Mouse (Mus musculus) naive thymus-derived CD4-positive, alpha-beta T cell, adult 2 months (primary cell): ENCODE measurements around the gene Epsti1.
"Not testable (repeated sequence)": the region's sequence is repeated elsewhere in the genome, so short reads cannot be mapped to it uniquely, and the experiment has no call there.

Experiments
- DNase-seq: peaks from one replicate; pipeline ENCODE4 v3.0.0-alpha.2; 2011; ENCODE audit warnings: low read depth

The Epsti1 gene

DNA sequence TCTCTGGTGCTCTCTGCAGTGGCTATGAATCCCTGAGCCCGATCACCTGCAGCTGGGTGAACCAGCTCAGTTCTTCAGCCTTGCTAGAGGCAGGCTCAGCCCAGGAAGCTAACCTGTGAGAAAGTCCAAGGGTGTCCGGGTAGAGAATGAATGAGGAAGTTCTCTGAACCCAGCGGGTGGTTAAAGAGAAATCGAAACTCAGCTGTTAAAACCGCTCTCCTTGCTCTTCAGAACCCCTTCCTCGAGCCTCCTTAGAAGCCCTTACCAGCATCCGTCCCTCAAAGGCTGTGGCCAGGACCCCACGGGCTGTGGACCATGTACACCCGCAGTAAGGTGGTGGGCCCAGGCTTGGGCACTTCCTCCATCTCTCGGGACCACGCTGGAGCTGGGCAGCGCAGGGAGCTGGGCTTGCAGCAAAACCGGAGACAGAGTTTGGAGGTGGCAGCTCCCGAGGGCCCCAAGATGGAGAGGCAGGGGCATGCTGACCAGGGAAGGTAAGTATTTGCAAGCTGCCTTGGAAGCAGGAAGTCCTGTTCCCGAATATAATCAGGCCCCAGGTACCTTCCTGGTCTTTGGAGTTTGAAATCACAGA lies at the start of gene Epsti1:
Gene Epsti1, plus strand, starts transcription at position 69 of the 592 bp plus-strand sequence.
- peak; percentile 72 for DNase-seq

DNA sequence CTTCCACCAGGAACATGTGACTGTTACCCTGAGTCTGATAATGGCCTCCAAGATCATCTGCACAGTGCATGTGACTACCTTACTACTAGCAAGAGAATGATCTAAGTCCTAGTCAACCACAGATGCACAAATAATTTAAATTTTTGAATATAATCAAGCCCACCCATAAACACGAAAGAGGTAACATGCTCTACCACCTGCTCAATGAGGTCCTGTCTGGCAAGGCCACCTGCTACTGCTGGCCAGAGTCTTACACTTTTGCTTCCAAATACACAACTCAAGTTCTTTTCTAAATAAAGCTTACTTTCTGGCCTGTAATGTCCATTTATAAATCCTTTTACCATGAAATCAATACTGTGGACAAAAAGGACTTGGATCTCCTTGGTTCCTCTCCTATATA lies 44.1 kb upstream of the Epsti1 start:
- no peak for DNase-seq

DNA sequence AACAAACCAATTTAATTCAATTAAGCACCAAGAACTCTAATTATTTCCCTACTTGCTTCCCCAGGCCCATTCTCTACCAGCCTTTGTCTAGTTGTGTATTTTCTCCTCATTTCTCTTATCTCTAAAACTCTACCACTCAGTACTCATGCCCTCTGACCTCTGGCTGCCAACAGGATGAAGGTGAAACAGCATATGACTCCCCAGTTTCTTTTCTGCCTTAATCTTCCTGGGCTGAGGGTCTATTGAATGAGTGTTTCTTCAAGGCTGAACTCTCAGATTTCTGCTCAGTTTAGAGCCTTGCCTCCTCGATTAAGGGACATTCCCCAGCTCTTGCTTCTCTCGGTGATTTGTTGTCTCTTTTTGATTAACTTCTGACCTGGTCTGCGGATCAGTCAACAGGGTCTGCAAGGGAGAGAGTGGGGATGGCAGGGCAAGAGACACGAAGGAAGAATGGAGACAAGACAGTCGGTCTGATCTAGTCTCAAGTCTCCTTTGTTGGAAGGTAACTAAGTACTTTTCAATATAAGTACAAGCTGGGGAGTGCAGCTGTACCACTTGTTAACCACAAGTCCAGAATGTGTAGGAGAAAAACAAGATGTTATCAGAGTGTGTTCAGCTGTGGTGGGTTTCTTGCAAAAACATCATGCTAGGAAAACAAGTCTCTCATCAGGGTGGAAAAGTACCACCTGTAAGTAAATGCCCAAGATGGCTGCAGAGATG lies 43.0 kb upstream of the Epsti1 start:
- DNase-seq = peak; percentile 40

- no peak for DNase-seq
Observed at GRCm38 (mm10) chr14:77864051-77864450, 40.0 kb upstream of the Epsti1 start.

DNA sequence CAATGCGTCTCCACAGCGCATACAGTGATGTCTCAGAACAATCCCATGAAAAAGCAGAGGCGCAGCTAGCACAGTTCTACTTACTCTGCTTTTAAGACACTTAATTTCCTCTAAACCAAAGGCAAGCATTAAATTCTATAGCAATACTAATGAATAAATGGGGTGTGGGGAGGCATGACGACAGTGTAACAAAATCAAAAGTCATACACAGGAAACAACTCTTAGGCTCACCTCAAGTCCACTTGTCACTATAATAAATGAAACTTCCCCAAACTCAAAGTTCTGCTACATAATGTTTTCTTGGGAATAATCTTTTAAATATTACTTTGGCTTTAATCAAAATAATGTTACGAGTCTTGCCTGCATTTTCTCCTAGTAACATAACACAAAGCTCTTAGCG lies 39.5 kb upstream of the Epsti1 start:
- no peak for DNase-seq

GRCm38 (mm10) chr14:77867601-77868000 lies 36.4 kb upstream of the Epsti1 start:
- DNase-seq = peak; percentile 42

DNA sequence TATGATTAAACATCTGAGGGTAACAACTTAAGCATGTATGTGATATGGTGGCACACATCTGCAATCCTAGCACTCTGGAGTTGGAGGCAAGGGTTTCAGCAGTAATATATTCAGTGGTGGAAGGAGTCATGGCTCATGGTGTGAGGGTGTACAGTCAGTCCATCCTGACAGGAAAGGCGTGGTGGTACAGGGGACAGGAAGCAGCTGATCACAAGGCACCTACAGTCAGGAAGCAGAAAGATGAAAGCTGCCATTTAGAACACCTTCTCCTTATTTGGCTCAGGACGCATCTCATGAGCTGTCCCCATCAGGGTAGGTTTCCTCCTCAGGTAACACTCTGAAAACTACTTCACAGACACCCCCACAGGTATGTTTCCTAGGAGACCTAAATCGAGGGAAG lies 33.1 kb upstream of the Epsti1 start:
- peak; percentile 65 for DNase-seq

DNA sequence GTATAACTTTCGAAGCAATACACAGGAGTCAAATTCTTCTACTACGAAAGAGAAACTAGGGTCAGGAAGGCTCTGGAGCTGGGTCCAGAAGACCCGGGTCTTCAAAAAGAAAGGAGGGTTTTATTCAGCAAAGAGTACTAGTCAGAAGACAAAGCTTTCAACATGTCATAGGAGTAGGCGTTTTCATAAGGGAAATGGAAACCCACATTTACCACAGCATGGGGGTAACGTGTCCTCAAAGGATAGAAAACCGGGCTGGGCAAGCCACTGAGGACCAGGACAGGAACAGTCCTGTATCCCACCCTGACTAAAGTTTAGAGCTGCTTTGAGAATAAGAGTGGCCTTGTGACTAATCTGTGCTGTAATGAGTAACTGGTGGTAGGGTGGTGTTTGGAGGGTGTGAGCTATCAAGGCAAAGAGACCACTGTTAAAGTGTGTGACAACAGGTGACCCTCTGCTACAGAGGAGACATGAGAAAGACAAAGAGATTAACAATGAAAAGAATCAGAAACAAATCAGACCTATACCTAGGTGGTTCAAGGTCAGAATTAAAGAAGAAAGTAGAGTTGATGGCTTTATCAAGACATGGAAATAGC lies 32.6 kb upstream of the Epsti1 start:
- DNase-seq = peak; percentile 71

DNA sequence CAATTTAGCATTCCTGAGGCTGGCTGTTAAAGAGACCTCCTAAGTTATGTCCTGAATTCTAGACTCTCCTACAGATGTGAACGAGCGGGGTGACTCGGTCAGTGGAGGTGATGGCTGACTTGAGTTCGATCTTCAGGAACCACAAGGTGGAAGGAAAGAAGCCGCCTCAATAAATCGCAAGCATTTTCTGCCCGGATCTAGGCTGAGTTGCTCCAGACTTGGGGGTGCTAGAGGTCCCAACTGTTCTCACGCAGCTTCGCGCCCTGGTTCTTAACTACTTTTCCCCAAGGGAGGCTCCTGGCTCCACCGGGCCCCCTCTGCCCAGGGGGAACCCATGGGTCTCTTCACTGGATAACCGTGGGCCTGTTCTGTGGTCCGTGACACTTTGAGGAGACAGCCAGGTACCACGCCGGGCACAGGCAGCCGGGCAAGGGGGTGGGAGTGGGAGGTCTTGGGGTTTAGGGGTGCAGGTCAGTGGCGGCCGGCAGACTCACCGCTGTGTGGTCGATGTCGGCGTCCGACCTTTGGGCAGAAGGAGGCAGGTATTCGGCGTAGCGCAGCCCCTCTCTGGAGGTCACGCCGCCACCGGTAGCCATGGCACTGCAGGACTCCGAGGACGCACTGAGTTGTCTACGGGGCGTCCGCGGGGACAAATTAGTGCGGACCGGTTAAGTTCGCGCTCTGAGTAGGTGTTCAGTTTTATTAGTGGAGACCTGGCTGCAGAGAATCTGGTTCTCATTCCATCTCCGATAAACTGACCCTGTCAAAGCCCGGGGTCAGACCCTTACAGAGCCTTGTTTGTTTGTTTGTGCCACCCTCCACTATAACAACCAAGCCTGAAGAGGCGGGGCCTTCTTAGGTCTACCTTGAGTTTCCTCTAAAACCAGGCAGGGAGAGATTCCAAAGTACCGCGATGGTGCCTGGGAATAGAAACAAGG lies 29.5 kb upstream of the Epsti1 start, which contains the start of gene Dnajc15:
Gene Dnajc15, minus strand, starts transcription at position 822 of the 938 bp plus-strand sequence.
- peak; percentile 91 for DNase-seq

DNA sequence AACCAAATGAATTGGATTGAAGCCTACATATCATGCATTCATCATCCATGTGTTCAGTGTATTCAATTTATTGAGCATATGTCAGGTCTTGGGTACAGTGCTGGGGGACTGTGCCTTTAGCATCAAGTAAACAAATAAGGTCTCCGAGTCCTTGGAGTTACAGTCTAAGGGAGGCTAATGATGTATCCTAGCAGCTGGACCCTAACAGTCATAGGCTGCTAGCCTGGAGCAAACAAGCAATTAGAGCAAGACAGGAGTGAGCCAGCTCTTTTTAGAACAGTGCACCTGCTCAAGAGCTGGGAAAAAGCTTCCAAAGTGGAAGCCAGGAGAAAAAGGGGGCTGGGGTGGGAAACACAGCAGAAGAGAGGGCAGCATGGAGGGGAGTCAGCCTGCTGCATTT lies 27.8 kb upstream of the Epsti1 start:
- DNase-seq = no peak

- not testable (repeated sequence) for DNase-seq
Observed at GRCm38 (mm10) chr14:77877876-77878275, 26.2 kb upstream of the Epsti1 start.

- DNase-seq = no peak
Observed at GRCm38 (mm10) chr14:77881998-77882397, 22.0 kb upstream of the Epsti1 start.

GRCm38 (mm10) chr14:77882669-77883068 lies 21.4 kb upstream of the Epsti1 start:
- no peak for DNase-seq

- DNase-seq = no peak
Observed at GRCm38 (mm10) chr14:77886376-77886775, 17.7 kb upstream of the Epsti1 start.

GRCm38 (mm10) chr14:77886941-77887340 lies 17.1 kb upstream of the Epsti1 start:
- no peak for DNase-seq

GRCm38 (mm10) chr14:77889911-77890310 lies 14.1 kb upstream of the Epsti1 start:
- DNase-seq = no peak

DNA sequence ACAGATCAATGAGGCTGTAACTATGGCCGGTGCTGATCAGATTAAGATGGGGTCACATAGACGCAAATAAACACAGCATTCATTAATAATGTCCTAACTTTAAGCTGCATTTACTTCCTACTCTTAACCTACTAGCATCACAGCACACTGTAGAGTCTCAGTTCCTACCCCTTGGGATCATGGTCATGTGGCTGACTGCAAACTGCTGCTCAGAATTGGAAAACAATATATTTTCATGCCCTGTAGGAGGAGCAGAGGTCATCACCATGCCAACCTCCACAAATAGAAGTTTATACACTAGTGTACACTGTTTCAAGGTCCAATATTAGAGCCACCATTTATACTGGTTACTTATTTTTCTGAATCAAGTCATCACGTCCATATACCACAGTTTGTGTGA lies 8.1 kb upstream of the Epsti1 start:
- DNase-seq = no peak

- no peak for DNase-seq
Observed at GRCm38 (mm10) chr14:77902541-77902940, 1.5 kb upstream of the Epsti1 start.

- DNase-seq = peak; percentile 50
Observed at GRCm38 (mm10) chr14:77905466-77905865, 1.4 kb downstream of the Epsti1 start.

GRCm38 (mm10) chr14:77906586-77906985 lies 2.5 kb downstream of the Epsti1 start:
- DNase-seq = no peak

DNA sequence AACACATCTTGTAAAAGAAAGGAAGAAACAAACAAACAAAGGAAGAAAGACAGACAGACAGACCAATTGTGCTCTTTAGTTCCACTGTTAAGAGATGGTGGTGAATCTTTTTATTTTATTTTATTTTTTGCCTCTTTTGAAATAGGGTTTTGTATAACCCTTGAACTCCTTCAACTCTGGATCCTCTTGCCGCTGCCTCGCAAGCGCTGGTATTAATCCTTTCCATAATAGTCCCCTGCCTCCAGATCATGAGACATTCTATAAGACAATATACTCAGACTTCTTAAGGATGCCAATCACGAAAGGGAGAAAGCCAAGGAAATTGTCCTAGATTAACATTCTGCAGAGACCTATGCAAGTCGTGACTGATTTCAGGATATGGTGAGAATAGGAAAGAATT lies 11.7 kb downstream of the Epsti1 start:
- no peak for DNase-seq

- DNase-seq = no peak
Observed at GRCm38 (mm10) chr14:77921641-77922040, 17.6 kb downstream of the Epsti1 start.
